Mouse (Mus musculus) T-helper 1 cell (primary cell): ENCODE measurements around the gene Nrl.

Experiments
- in situ Hi-C: fragments of 300-600 bp; cut with MboI, MseI; formaldehyde crosslinking; loops from one replicate; pipeline ENCODE4 v1.15.1; 2025; ENCODE audit warnings: high pct_unique_total_duplicates

Nrl gene

GRCm38 (mm10) chr14:55524785-55525184 lies at the start of gene Nrl:
TSS of gene Nrl (minus strand) at chr14:55524981.
- in situ Hi-C loops, result no loop called here

- in situ Hi-C loops, result loop anchor here (5.0 kb wide), 1 partner anchor 69 kb away; no protein-coding TSS in a partner anchor
Measured at GRCm38 (mm10) chr14:55571760-55572159, 47.0 kb upstream of the Nrl start.

- in situ Hi-C loops, result loop anchor here (5.0 kb wide), 1 partner anchor 68 kb away; no protein-coding TSS in a partner anchor
Measured at GRCm38 (mm10) chr14:55570588-55570987, 45.8 kb upstream of the Nrl start.

GRCm38 (mm10) chr14:55567496-55567895 lies 42.7 kb upstream of the Nrl start:
- in situ Hi-C loops, result no loop called here

- in situ Hi-C loops, result no loop called here
Measured at GRCm38 (mm10) chr14:55565748-55566147, 41.0 kb upstream of the Nrl start.

- in situ Hi-C loops, result no loop called here
Measured at GRCm38 (mm10) chr14:55563249-55563648, 38.5 kb upstream of the Nrl start.

GRCm38 (mm10) chr14:55561860-55562259 lies 37.1 kb upstream of the Nrl start:
- in situ Hi-C loops, result no loop called here

- in situ Hi-C loops, result no loop called here
Measured at GRCm38 (mm10) chr14:55560202-55561073, 35.7 kb upstream of the Nrl start, which contains the start of gene A730061H03Rik. TSS of gene A730061H03Rik (minus strand) at chr14:55560406.

GRCm38 (mm10) chr14:55559799-55560201 lies 35.0 kb upstream of the Nrl start, which contains the start of gene Dcaf11:
TSS of gene Dcaf11 (plus strand) at chr14:55560006.
- in situ Hi-C loops, result no loop called here

GRCm38 (mm10) chr14:55558740-55559448 lies 34.1 kb upstream of the Nrl start:
- in situ Hi-C loops, result no loop called here

- in situ Hi-C loops, result no loop called here
Measured at GRCm38 (mm10) chr14:55557587-55557986, 32.8 kb upstream of the Nrl start.

- in situ Hi-C loops, result no loop called here
Measured at GRCm38 (mm10) chr14:55557003-55557402, 32.2 kb upstream of the Nrl start.

GRCm38 (mm10) chr14:55555788-55556187 lies 31.0 kb upstream of the Nrl start:
- in situ Hi-C loops, result no loop called here

- in situ Hi-C loops, result no loop called here
Measured at GRCm38 (mm10) chr14:55554635-55555034, 29.9 kb upstream of the Nrl start.

GRCm38 (mm10) chr14:55551794-55552193 lies 27.0 kb upstream of the Nrl start:
- in situ Hi-C loops, result no loop called here

- in situ Hi-C loops, result no loop called here
Measured at GRCm38 (mm10) chr14:55551347-55551746, 26.6 kb upstream of the Nrl start.

GRCm38 (mm10) chr14:55550191-55550590 lies 25.4 kb upstream of the Nrl start:
- in situ Hi-C loops, result no loop called here

GRCm38 (mm10) chr14:55544334-55544733 lies 19.6 kb upstream of the Nrl start:
- in situ Hi-C loops, result no loop called here

GRCm38 (mm10) chr14:55542268-55542667 lies 17.5 kb upstream of the Nrl start:
- in situ Hi-C loops, result no loop called here

GRCm38 (mm10) chr14:55540787-55541321 lies 16.1 kb upstream of the Nrl start:
- in situ Hi-C loops, result no loop called here

- in situ Hi-C loops, result no loop called here
Measured at GRCm38 (mm10) chr14:55540067-55540786, 15.4 kb upstream of the Nrl start, which contains the start of gene Pck2. TSS of gene Pck2 (plus strand) at chr14:55540266.
